Mouse (Mus musculus) splenic B cell, adult 2 months (primary cell): ENCODE measurements around the gene Rpl10a.
A peak's percentile ranks its signal among the peaks of the same experiment; 100 is the strongest.

Source experiments
- DNase-seq: peaks from one replicate; pipeline ENCODE4 v3.0.0-alpha.2; 2011; ENCODE audit warnings: low read depth, low spot score
- H3K27me3 ChIP-seq: 2 replicates; pipeline ENCODE4 v1.6.1; 2012; ENCODE audit warnings: mild to moderate bottlenecking, low read length, moderate library complexity, mixed read lengths; ENCODE audit not compliant: control insufficient read depth, poor library complexity, insufficient read depth, severe bottlenecking
- H3K36me3 ChIP-seq: 2 replicates; pipeline ENCODE4 v1.6.1; 2012; ENCODE audit warnings: mild to moderate bottlenecking, low read length, moderate library complexity, mixed read lengths; ENCODE audit not compliant: control insufficient read depth, poor library complexity, insufficient read depth, severe bottlenecking

The Rpl10a gene

DNA sequence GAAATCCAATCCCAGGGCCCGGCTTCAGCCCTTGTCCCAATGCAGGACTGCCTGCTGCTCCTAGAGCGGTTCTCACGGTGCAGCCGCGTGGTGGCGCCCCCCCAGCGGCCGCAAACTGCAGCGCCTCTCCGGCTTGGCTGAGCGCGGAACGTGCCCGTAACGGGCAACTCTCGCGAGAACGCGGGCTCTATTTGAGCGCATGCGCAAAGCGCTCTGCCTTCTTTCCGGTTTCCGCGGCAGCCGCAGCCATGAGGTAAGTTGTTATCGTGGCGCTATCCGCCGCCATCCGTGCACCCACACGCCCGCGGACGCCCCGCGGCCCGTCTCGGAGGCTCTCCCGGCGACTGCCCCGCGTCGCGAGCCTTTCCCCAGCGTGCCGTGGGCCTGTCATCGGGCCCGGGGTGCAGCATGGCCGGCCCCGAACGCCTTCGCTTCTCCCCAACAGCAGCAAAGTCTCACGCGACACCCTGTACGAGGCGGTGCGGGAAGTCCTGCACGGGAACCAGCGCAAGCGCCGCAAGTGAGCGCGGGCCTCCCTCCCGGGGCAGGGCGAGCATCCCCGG, at the start of gene Rpl10a:
Gene Rpl10a (plus strand): TSS at position 106 of the 563 bp plus-strand sequence.
- DNase-seq = peak; percentile 98
- no peaks in the 10 kb centered on the region for H3K27me3 ChIP-seq
- peaks cover 2% of the 10 kb centered on the region for H3K36me3 ChIP-seq

DNA sequence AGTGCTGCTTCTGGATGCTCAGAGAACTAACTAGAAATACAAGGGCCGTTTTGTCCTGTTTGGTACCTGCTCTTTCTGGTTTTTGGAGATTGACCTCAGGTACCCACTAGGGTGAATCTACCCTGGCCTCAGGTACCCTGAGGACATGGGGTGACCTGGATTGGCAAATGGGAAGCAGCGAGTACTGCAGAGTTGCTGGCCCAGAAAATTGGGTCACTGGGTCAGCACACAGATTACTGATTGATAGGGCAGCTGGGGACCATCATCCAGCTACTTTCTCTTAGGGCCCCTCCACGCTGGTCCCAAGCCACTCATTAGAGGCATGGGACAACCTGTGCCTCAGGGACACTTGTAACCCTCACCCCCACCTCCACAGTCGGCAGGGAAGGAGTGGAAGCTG, 49.0 kb upstream of the Rpl10a start:
- no peaks in the 10 kb centered on the region for H3K36me3 ChIP-seq
- DNase-seq = no peak
- no peaks in the 10 kb centered on the region for H3K27me3 ChIP-seq

GRCm38 (mm10) chr17:28279780-28280422, 48.4 kb upstream of the Rpl10a start:
- H3K36me3 ChIP-seq = no peaks in the 10 kb centered on the region
- DNase-seq = no peak

DNA sequence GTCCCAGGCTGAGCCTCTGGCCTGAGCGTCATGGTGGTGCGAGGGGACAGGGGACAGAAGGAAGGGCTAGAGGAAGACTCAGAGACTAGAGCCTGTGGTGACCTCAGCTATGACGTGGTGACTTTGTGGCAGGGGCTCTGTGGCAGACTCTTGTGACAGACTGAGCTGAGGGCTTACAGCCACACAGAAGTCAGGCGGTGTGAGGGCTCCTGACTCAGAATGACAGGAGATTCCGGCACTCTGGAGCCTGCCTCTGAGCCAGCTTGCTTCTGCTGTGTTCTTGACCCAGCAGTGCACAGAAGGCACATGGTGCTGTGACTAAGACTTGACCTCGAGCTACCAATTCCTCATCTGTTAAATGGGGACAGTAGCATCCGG, 47.9 kb upstream of the Rpl10a start:
- Histone ChIP-seq H3K27me3 (no peaks in the 10 kb centered on the region), H3K36me3 (no peaks in the 10 kb centered on the region)
- no peak for DNase-seq

More at GRCm38 (mm10) chr17:28279780-28280422, 48.4 kb upstream of the Rpl10a start:
- H3K27me3 ChIP-seq = no peaks in the 10 kb centered on the region

DNA sequence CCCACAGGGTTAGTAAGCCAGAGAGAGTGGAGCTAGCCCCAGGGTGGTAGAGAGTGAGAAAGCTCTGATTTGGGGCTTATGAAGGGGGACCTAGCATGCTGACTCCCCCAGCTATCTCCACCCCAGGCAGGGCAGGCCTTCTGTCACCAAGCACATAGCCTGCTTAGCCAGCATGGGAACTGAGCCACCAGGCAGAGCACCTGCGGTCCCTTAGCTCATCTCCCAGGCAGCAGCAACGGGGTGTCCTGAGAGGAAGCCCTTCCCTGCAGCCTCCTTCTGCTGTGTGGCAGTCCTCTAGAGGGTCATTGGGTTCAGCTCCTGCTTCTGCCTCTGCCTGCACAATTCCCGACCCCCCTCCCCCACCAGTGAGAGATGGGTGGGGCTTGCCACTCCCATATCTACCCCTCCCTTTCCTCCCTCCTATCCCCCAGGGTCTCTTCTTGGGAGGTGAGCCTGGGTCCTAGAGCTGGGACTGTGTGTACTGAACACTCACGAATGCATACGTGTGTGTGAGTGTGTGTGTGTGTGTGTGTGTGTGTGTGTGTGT, 47.4 kb upstream of the Rpl10a start:
- no peak for DNase-seq
- H3K27me3 ChIP-seq = no peaks in the 10 kb centered on the region
- no peaks in the 10 kb centered on the region for H3K36me3 ChIP-seq

GRCm38 (mm10) chr17:28281866-28282441, 46.3 kb upstream of the Rpl10a start:
- H3K36me3 ChIP-seq = no peaks in the 10 kb centered on the region
- DNase-seq = peak; percentile 52
- H3K27me3 ChIP-seq = no peaks in the 10 kb centered on the region

DNA sequence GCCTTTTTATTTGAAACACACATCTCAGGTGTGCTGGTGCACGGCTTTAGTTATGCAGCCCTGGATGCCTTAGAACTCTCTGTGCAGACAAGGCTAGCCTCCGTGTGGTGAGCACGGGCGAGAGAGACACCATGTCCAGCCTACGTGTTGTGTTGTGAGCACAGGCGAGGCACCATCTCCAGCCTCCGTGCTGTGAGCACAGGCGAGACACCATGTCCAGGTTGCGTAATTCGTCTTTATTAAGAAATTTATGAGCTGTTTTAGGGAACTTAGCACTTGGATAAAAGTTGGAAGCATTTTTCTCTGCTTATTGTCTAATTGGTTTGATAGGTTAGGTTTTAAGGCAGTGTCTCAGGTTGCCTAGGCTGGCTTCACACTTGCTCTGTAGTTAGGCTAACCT, 45.1 kb upstream of the Rpl10a start:
- Histone ChIP-seq H3K36me3 (no peaks in the 10 kb centered on the region), H3K27me3 (no peaks in the 10 kb centered on the region)
- no peak for DNase-seq

DNA sequence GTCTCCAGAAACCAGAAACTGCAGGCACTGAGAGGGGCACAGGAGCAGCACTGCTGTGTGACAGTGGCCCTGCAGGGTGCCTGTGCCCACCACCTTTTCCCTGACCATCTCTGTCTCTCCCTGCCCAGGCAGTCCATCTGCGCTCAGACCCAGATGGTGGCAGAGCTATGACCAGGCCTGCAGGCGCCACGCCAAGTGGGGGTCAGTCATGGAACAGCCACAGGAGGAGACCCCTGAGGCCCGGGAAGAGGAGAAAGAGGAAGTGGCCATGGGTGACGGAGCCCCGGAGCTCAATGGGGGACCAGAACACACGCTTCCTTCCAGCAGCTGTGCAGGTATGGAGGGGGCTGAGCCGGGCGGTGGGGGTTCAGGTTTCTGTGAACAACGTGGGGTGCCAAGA, 42.1 kb upstream of the Rpl10a start:
- Histone ChIP-seq H3K27me3 (no peaks in the 10 kb centered on the region), H3K36me3 (peaks cover 2% of the 10 kb centered on the region; the same call in 1 of the 2 replicates)
- no peak for DNase-seq

DNA sequence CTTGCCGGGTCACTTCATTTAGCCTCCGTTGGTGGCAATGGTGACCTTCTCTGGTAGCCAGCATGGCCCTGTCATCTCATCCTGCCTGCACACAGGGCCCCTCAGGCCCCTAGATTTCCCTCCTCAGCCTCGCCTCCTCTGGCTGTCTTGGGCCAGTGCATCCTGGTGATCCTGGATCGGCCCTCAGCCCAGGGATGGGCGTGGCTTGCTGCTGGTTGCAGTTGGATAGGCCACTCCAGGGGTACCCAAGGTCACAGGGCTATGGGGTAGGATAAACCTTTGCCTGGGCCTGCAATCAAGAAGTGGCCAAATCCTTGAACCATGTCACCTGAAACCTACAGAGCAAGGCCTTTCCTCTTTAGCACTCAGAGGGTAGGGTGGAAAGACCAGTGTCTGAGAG, 41.3 kb upstream of the Rpl10a start:
- Histone ChIP-seq H3K36me3 (peaks cover 2% of the 10 kb centered on the region; the same call in 1 of the 2 replicates), H3K27me3 (no peaks in the 10 kb centered on the region)
- no peak for DNase-seq

GRCm38 (mm10) chr17:28287578-28287977, 40.7 kb upstream of the Rpl10a start:
- Histone ChIP-seq H3K36me3 (peaks cover 2% of the 10 kb centered on the region; the same call in 1 of the 2 replicates), H3K27me3 (no peaks in the 10 kb centered on the region)
- DNase-seq = no peak

- DNase-seq = peak; percentile 39
- Histone ChIP-seq H3K36me3 (peaks cover 2% of the 10 kb centered on the region; the same call in 1 of the 2 replicates), H3K27me3 (no peaks in the 10 kb centered on the region)
Observed at GRCm38 (mm10) chr17:28287980-28288379, 40.3 kb upstream of the Rpl10a start.

DNA sequence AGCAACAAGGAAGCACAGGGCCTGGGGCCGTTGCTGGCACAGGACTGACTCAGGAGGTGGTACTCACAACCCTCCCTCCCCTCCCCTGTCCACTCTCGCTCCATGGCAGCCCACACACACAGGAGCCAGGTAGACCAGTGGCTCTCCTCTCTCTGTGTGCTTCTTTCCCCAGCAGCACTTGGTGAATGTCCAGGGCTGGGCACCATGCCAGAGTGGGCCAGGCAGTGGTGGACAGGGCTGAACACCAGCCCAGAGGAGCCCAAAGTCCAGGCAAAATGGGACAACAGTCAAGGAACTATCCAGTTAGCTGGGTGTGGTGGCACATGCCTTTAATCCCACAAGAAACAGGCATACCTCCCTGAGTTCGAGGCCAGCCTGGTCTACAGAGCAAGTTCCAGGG, 38.0 kb upstream of the Rpl10a start:
- no peak for DNase-seq
- H3K36me3 ChIP-seq = peaks cover 2% of the 10 kb centered on the region; the same call in 1 of the 2 replicates
- H3K27me3 ChIP-seq = no peaks in the 10 kb centered on the region

- no peaks in the 10 kb centered on the region for H3K27me3 ChIP-seq
- no peak for DNase-seq
- H3K36me3 ChIP-seq = peaks cover 2% of the 10 kb centered on the region; the same call in 1 of the 2 replicates
Observed at GRCm38 (mm10) chr17:28290671-28291070, 37.6 kb upstream of the Rpl10a start.

DNA sequence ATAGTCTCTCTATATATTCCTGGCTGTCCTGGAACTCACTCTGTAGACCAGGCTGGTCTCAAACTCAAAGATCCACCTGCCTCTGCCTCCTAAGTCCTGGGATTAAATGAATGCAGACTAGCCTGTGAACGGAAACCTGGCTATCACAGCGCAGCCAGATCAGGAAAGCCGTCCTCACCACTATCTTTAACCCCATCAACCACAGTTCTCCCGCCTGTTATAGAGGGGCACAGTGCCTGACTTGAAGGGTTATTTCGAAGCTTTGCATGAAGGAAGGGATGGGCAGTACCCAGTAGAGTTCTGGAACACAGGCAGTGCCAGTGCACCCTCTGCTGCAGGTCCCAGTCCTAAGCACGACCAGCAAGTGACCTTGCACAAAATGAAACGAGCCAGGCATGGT, 36.9 kb upstream of the Rpl10a start:
- Histone ChIP-seq H3K27me3 (no peaks in the 10 kb centered on the region), H3K36me3 (peaks cover 2% of the 10 kb centered on the region; the same call in 1 of the 2 replicates)
- DNase-seq = no peak

DNA sequence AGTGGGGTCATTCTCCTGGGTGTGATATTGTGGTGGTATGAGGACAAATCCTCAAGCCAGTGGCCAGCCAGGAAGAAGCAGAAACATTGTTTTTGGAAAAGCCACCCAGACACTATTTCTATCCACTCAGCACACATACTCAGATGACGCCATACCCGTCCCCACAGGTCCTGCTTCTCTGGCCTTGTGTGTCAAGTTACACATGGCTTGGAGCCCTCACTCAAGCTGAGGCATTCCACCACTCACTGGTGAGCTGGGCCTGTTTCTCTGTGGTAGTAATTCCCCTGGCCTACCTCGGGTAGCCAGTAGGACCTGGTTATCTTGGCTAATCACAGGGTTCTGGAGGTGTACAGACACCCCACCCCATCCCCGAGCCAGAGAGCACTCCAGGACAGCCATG, 34.6 kb upstream of the Rpl10a start:
- no peak for DNase-seq
- no peaks in the 10 kb centered on the region for H3K27me3 ChIP-seq
- peaks cover 2% of the 10 kb centered on the region; the same call in 1 of the 2 replicates for H3K36me3 ChIP-seq
